Comparison of ENCODE assay signal across 9 mouse cellular contexts in genomic region chr5:41887738-41888137, GRCm38 (mm10). TPM values are rescaled to one million over a fixed set of nuclear protein-coding genes. Genes with fewer than 3 reads are reported as not detected.
DNase-seq lines count a peak whose midpoint lies in the region; ATAC-seq lines count a peak whose summit lies in the region.
"Had no signal": no experiment of that assay in that cellular context is flagged by ENCODE, and none has a peak within 500 bp of the region (broad histone marks: within the 10 kb centered on the region; RNA-seq: fewer than 3 reads in every experiment).

No protein-coding gene starts in this region.

- H3K9ac ChIP-seq in hindbrain, embryonic 12.5 days: no peak overlapping the region

- 10% methylated on average over 4 of the region's 4 CpGs for WGBS in hindbrain, embryonic 10.5 days
- WGBS in hindbrain, embryonic 12.5 days: 19% methylated on average over 4 of the region's 4 CpGs
- 12% methylated on average over 4 of the region's 4 CpGs for WGBS in heart, embryonic 10.5 days

- no peak overlapping the region for H3K4me3 ChIP-seq in hindbrain, embryonic 10.5 days
- no peak overlapping the region for H3K4me3 ChIP-seq in hindbrain, embryonic 12.5 days
- H3K4me3 ChIP-seq in heart, embryonic 10.5 days: no peak overlapping the region
- H3K4me3 ChIP-seq: myocyte had no signal

- no peaks in the 10 kb centered on the region for H3K9me3 ChIP-seq in hindbrain, embryonic 10.5 days
- no peaks in the 10 kb centered on the region for H3K9me3 ChIP-seq in hindbrain, embryonic 12.5 days (replicated peaks)
- H3K9me3 ChIP-seq in heart, embryonic 10.5 days: no peaks in the 10 kb centered on the region

- no peak overlapping the region for H3K27ac ChIP-seq in hindbrain, embryonic 10.5 days
- H3K27ac ChIP-seq in hindbrain, embryonic 12.5 days: no peak overlapping the region
- no peak overlapping the region for H3K27ac ChIP-seq in heart, embryonic 10.5 days

- H3K36me3 ChIP-seq in hindbrain, embryonic 10.5 days: no peaks in the 10 kb centered on the region
- no peaks in the 10 kb centered on the region for H3K36me3 ChIP-seq in hindbrain, embryonic 12.5 days
- no peaks in the 10 kb centered on the region for H3K36me3 ChIP-seq in heart, embryonic 10.5 days

- H3K4me1 ChIP-seq in hindbrain, embryonic 10.5 days (replicated peaks): no peaks in the 10 kb centered on the region
- H3K4me1 ChIP-seq in hindbrain, embryonic 12.5 days: no peaks in the 10 kb centered on the region
- no peaks in the 10 kb centered on the region for H3K4me1 ChIP-seq in heart, embryonic 10.5 days

- no peaks in the 10 kb centered on the region for H3K27me3 ChIP-seq in hindbrain, embryonic 10.5 days (ENCODE audit: insufficient read depth, poor library complexity, severe bottlenecking)
- no peaks in the 10 kb centered on the region for H3K27me3 ChIP-seq in hindbrain, embryonic 12.5 days
- H3K27me3 ChIP-seq in heart, embryonic 10.5 days (ENCODE audit: insufficient read depth, poor library complexity, severe bottlenecking): no peaks in the 10 kb centered on the region; the same call in 1 of the 2 replicates

- peak; percentile 72 for DNase-seq in hindbrain, embryonic 10.5 days (ENCODE audit: low spot score)
- peak; percentile 70 to 71 for DNase-seq in adrenal gland, adult 18-20 months (ENCODE audit: low spot score in 2 of 2)
- DNase-seq in embryo, embryonic 10.5 days (ENCODE audit: low spot score): peak; percentile 86
- peak; percentile 80 for DNase-seq in heart, embryonic 10.5 days (ENCODE audit: low spot score)
- DNase-seq in layer of hippocampus, adult 9-11 months: peak; percentile 66
- DNase-seq in lung, postnatal 4 days: peak; percentile 38 to 62
- peak; percentile 19 to 24 for DNase-seq in spleen, postnatal 36 days (ENCODE audit: low spot score in 2 of 2)

- no peak for ATAC-seq in hindbrain, embryonic 12.5 days (ENCODE audit: low FRiP score)

- H3K4me2 ChIP-seq in hindbrain, embryonic 12.5 days (replicated peaks): no peak overlapping the region

RNA-seq across cellular contexts. Expression of gene Bod1l, which starts 43.6 kb away (rescaled TPM):
- polyA plus RNA-seq in hindbrain, embryonic 10.5 days (2016; fragmentation: Nextera tagmentation; extraction: Ambion mirVana): 12.4 and 16.6 TPM in 2 replicates
- polyA plus RNA-seq in hindbrain, embryonic 12.5 days (2016; fragmentation: Nextera tagmentation; extraction: Ambion mirVana): 29.6 and 31.5 TPM in 2 replicates
- total RNA-seq in adrenal gland, adult 18-20 months (2021): 10 to 100 TPM; 21.8 to 30.2 TPM
- polyA plus RNA-seq in heart, embryonic 10.5 days (2016; fragmentation: Nextera tagmentation; extraction: Ambion mirVana): 11.3 and 13.9 TPM in 2 replicates

Comparison
In these comparisons a context has a peak if more than half of its experiments do, and no peak if none do; other contexts are left out.
1. DNase-seq: peak in every context shown above with its lines; median percentile 86 in embryo, embryonic 10.5 days; 80 in heart, embryonic 10.5 days; 72 in hindbrain, embryonic 10.5 days; 70 in adrenal gland, adult 18-20 months; 66 in layer of hippocampus, adult 9-11 months; 50 in lung, postnatal 4 days; 22 in spleen, postnatal 36 days.